Mouse (Mus musculus): ENCODE measurements around the gene Gzme. TPM values are rescaled to one million over a fixed set of nuclear protein-coding genes. Genes with fewer than 3 reads are reported as not detected.

Gzme gene
- polyA plus RNA-seq, 1 experiment from 2014 or later = not detected

DNA sequence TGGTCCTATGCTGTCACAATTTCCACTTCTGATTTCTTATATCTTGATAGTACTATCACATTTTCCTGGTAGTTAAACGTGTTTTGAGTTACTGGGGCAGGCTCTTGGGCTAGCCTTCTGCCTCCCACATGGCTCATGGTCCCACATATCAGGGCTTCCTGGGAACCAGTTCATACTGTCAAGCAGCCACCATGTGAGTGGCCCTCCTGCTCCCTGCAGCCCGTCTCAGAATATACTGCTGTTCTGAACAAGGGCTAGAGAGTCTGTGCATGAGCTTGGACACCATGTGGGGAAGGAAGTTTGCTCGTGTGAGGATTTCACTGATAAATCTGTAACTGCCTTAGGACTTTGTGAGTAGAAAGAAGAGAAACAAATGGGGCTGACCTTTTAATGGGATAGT lies 33.7 kb downstream of the Gzme start:
- Histone ChIP-seq H3K4me3 (ENCODE audit: low read depth, low read length) (no peak overlapping the region), H3K9me3 (ENCODE audit: control insufficient read depth, low read length) (no peaks in the 10 kb centered on the region), H3K4me1 (replicated peaks; ENCODE audit: control insufficient read depth, insufficient read depth, low read length) (no peaks in the 10 kb centered on the region), H3K4me2 (ENCODE audit: low read length) (no peak overlapping the region), H3K9ac (ENCODE audit: low read length) (no peak overlapping the region), H3K36me3 (ENCODE audit: control insufficient read depth, insufficient read depth, low read length) (no peaks in the 10 kb centered on the region), H3K27ac (ENCODE audit: low read depth) (no peak overlapping the region), H3K27me3 (replicated peaks; ENCODE audit: control insufficient read depth, insufficient read depth, low read length) (no peaks in the 10 kb centered on the region)
- ATAC-seq (replicated peaks; ENCODE audit: low FRiP score, low TSS enrichment, low read depth) = no peak
- WGBS = 60% methylated on average over 3 of the region's 3 CpGs
- DNase-seq (ENCODE audit: low spot score) = no peak

DNA sequence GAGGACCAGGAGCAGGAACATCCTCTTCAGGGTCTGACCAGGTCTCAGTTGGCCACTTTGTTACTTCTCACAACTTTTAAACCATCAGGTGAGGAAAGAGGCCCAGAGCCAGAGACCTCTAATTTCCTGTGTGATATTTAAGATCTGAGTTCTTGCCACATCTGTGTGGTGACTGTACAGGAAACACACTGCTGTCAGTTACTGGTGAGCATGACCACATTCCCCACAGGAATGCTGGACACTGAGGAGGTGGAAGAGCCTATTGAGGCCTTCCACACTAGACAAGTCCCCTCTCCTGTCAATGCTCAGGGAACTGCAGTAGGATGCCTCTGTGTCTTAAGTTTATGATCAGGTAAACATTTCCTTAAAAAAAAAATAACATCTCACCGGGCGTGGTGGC lies 35.3 kb downstream of the Gzme start, which contains the start of gene Mcpt8:
Gene Mcpt8 (minus strand): TSS at position 107 of the 400 bp plus-strand sequence.
- WGBS = 82% methylated on average over 2 of the region's 2 CpGs
- Histone ChIP-seq H3K27me3 (replicated peaks; ENCODE audit: control insufficient read depth, insufficient read depth, low read length) (no peaks in the 10 kb centered on the region), H3K4me3 (ENCODE audit: low read depth, low read length) (no peak within 1 kb of the TSS), H3K36me3 (ENCODE audit: control insufficient read depth, insufficient read depth, low read length) (no peaks in the 10 kb centered on the region), H3K9ac (ENCODE audit: low read length) (no peak within 1 kb of the TSS), H3K4me2 (ENCODE audit: low read length) (no peak within 1 kb of the TSS), H3K9me3 (ENCODE audit: control insufficient read depth, low read length) (no peaks in the 10 kb centered on the region), H3K27ac (ENCODE audit: low read depth) (no peak within 1 kb of the TSS), H3K4me1 (replicated peaks; ENCODE audit: control insufficient read depth, insufficient read depth, low read length) (no peaks in the 10 kb centered on the region)
- no peak for DNase-seq (ENCODE audit: low spot score)
- ATAC-seq (replicated peaks; ENCODE audit: low FRiP score, low TSS enrichment, low read depth) = no peak

DNA sequence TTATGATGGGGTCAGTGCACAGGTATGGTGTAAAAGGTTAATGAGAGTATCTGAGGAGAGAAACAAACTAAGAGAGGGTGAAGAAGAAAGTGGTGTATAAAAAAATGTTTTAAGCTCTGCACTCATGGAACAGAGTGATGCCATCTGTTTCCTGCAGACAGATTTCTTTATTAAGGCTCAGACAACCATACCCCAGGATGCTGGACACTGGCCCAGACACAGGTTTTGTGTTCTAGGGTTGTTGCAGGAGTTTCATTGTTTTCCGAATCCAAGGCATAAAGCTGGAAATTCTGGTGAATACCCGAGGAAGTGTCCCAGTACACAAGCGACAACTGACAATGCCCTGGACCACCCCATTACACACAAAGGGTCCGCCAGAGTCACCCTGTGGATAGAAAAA lies 38.4 kb downstream of the Gzme start:
- no peak overlapping the region for H3K9ac ChIP-seq (ENCODE audit: low read length)
- H3K9me3 ChIP-seq (ENCODE audit: control insufficient read depth, low read length) = no peaks in the 10 kb centered on the region
- 90% methylated on average over 4 of the region's 4 CpGs for WGBS
- ATAC-seq (replicated peaks; ENCODE audit: low FRiP score, low TSS enrichment, low read depth) (no peak), DNase-seq (ENCODE audit: low spot score) (no peak)
- no peaks in the 10 kb centered on the region for H3K36me3 ChIP-seq (ENCODE audit: control insufficient read depth, insufficient read depth, low read length)
- H3K4me1 ChIP-seq (replicated peaks; ENCODE audit: control insufficient read depth, insufficient read depth, low read length) = no peaks in the 10 kb centered on the region
- H3K4me3 ChIP-seq (ENCODE audit: low read depth, low read length) = no peak overlapping the region
- H3K27ac ChIP-seq (ENCODE audit: low read depth) = no peak overlapping the region
- no peaks in the 10 kb centered on the region for H3K27me3 ChIP-seq (replicated peaks; ENCODE audit: control insufficient read depth, insufficient read depth, low read length)
- no peak overlapping the region for H3K4me2 ChIP-seq (ENCODE audit: low read length)

Small RNA genes lying within 50 kb of the gene (microRNA-seq; reads per million reads assigned to microRNA genes)
- not detected for gene Mir6949

Other genes starting within 250 kb of the Gzme start
- 0.18 and 0.23 TPM in 2 replicates for gene Cbln3, start 236.2 kb downstream of the Gzme start, polyA plus RNA-seq (2014; fragmentation: Nextera tagmentation; extraction: Ambion mirVana)
- gene Khnyn, start 235.7 kb downstream of the Gzme start, polyA plus RNA-seq (2014; fragmentation: Nextera tagmentation; extraction: Ambion mirVana) = 10.4 and 11.2 TPM in 2 replicates
- 66.2 and 70.4 TPM in 2 replicates for gene Sdr39u1, start 220.3 kb downstream of the Gzme start, polyA plus RNA-seq (2014; fragmentation: Nextera tagmentation; extraction: Ambion mirVana)
- 0.95 and 1.1 TPM in 2 replicates for gene Cma1, start 175.9 kb downstream of the Gzme start, polyA plus RNA-seq (2014; fragmentation: Nextera tagmentation; extraction: Ambion mirVana)
- gene Cma2, start 169.6 kb downstream of the Gzme start, polyA plus RNA-seq (2014; fragmentation: Nextera tagmentation; extraction: Ambion mirVana) = not detected in 2 replicates
- gene Mcpt1, start 102.7 kb downstream of the Gzme start, polyA plus RNA-seq (2014; fragmentation: Nextera tagmentation; extraction: Ambion mirVana) = 0.24 TPM in 2 replicates
- gene Mcpt9, start 90.1 kb downstream of the Gzme start, polyA plus RNA-seq (2014; fragmentation: Nextera tagmentation; extraction: Ambion mirVana) = not detected in 2 replicates
- gene Mcpt2, start 78.6 kb downstream of the Gzme start, polyA plus RNA-seq (2014; fragmentation: Nextera tagmentation; extraction: Ambion mirVana) = 0.17 and 0.18 TPM in 2 replicates
- 0.22 TPM in 1 of 2 replicates, not detected in the other for gene Mcpt4, start 58.3 kb downstream of the Gzme start, polyA plus RNA-seq (2014; fragmentation: Nextera tagmentation; extraction: Ambion mirVana)
- gene Mcpt8, start 35.4 kb downstream of the Gzme start, polyA plus RNA-seq (2014; fragmentation: Nextera tagmentation; extraction: Ambion mirVana) = 1.5 and 1.8 TPM in 2 replicates
- gene Ctsg, start 18.1 kb downstream of the Gzme start, polyA plus RNA-seq (2014; fragmentation: Nextera tagmentation; extraction: Ambion mirVana) = not detected in 2 replicates
- not detected in 2 replicates for gene Gzmd, start 12.0 kb upstream of the Gzme start, polyA plus RNA-seq (2014; fragmentation: Nextera tagmentation; extraction: Ambion mirVana)
- not detected in 2 replicates for gene Gzmg, start 39.0 kb upstream of the Gzme start, polyA plus RNA-seq (2014; fragmentation: Nextera tagmentation; extraction: Ambion mirVana)
- not detected in 2 replicates for gene Gzmn, start 54.0 kb upstream of the Gzme start, polyA plus RNA-seq (2014; fragmentation: Nextera tagmentation; extraction: Ambion mirVana)
- not detected in 2 replicates for gene Gzmf, start 90.8 kb upstream of the Gzme start, polyA plus RNA-seq (2014; fragmentation: Nextera tagmentation; extraction: Ambion mirVana)
- not detected in 2 replicates for gene Gzmc, start 114.0 kb upstream of the Gzme start, polyA plus RNA-seq (2014; fragmentation: Nextera tagmentation; extraction: Ambion mirVana)
- 1.6 and 1.7 TPM in 2 replicates for gene Gzmb, start 141.6 kb upstream of the Gzme start, polyA plus RNA-seq (2014; fragmentation: Nextera tagmentation; extraction: Ambion mirVana)
- 0.15 TPM in 1 of 2 replicates, not detected in the other for gene Atp12a, start 244.4 kb upstream of the Gzme start, polyA plus RNA-seq (2014; fragmentation: Nextera tagmentation; extraction: Ambion mirVana)

Data from intestine, embryonic 14.5 days (tissue).